Mouse (Mus musculus): ENCODE data around the gene Olfr1330. TPM values are rescaled to one million over a fixed set of nuclear protein-coding genes. Genes with fewer than 3 reads are reported as not detected.

The Olfr1330 gene
- polyA plus RNA-seq, 1 experiment, result not detected

DNA sequence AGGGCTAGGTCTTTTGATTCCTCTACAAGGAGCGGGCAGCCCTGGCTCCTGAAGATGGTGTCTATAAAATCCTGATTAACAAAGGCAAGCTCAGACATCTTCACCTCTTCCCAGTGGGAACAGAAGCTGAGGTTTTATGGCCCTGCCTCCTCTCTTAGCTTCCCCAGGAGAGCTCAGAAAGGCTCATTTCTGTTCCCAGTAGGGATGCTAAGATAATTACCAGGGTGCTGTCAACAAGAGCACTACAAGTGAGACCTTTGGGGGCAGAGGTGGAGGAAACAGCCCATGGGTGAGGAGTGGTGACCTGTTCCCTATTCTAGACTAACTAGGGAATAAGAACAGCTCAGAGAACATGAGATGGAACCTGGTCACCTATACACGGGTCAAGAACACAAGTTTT, 50.1 kb downstream of the Olfr1330 start, which contains the start of gene Olfr1328:
Olfr1328 (minus strand) TSS at position 101 of the 400 bp plus-strand sequence.
- H3K4me3 ChIP-seq (ENCODE audit: insufficient read depth, poor library complexity, severe bottlenecking), result no peak within 1 kb of the TSS
- no peak within 1 kb of the TSS for H3ac ChIP-seq (ENCODE audit: control insufficient read depth, insufficient read length, low read depth)
- H3K36me3 ChIP-seq (ENCODE audit: control insufficient read depth, insufficient read depth), result no peaks in the 10 kb centered on the region
- H3K79me2 ChIP-seq (ENCODE audit: control insufficient read depth, insufficient read depth), result no peaks in the 10 kb centered on the region
- H3K27me3 ChIP-seq (ENCODE audit: control insufficient read depth, insufficient read depth, insufficient read length), result no peaks in the 10 kb centered on the region
- H3K79me3 ChIP-seq (ENCODE audit: low read depth), result no peaks in the 10 kb centered on the region
- no peak for TF ChIP-seq MYOD1 (IDR thresholded peaks at IDR 0.05; ENCODE audit: control insufficient read depth, insufficient read length, low read depth)
- TF ChIP-seq USF1 (IDR thresholded peaks at IDR 0.05; ENCODE audit: low read depth), result no peak
- TF ChIP-seq CEBPB (IDR thresholded peaks at IDR 0.05; ENCODE audit: low read depth), result no peak
- TF ChIP-seq CTCF (IDR thresholded peaks at IDR 0.05; ENCODE audit: control insufficient read depth, insufficient read depth, insufficient read length), result no peak

Other genes starting within 250 kb of the Olfr1330 start
- gene Olfr62, start 229.6 kb upstream of the Olfr1330 start, polyA plus RNA-seq (2012; fragmentation: generic; extraction: Trizol), result not detected
- gene Olfr1342, start 195.8 kb upstream of the Olfr1330 start, polyA plus RNA-seq (2012; fragmentation: generic; extraction: Trizol), result not detected
- gene Olfr1341, start 185.1 kb upstream of the Olfr1330 start, polyA plus RNA-seq (2012; fragmentation: generic; extraction: Trizol), result not detected
- gene Olfr1340, start 168.5 kb upstream of the Olfr1330 start, polyA plus RNA-seq (2012; fragmentation: generic; extraction: Trizol), result not detected
- gene Olfr1339, start 156.4 kb upstream of the Olfr1330 start, polyA plus RNA-seq (2012; fragmentation: generic; extraction: Trizol), result not detected
- gene Olfr1338, start 129.9 kb upstream of the Olfr1330 start, polyA plus RNA-seq (2012; fragmentation: generic; extraction: Trizol), result not detected
- not detected for gene Olfr1337, start 106.0 kb upstream of the Olfr1330 start, polyA plus RNA-seq (2012; fragmentation: generic; extraction: Trizol)
- not detected for gene Olfr1335, start 78.7 kb upstream of the Olfr1330 start, polyA plus RNA-seq (2012; fragmentation: generic; extraction: Trizol)
- gene Olfr1333, start 52.3 kb upstream of the Olfr1330 start, polyA plus RNA-seq (2012; fragmentation: generic; extraction: Trizol), result not detected
- not detected for gene Olfr1331, start 23.9 kb upstream of the Olfr1330 start, polyA plus RNA-seq (2012; fragmentation: generic; extraction: Trizol)
- gene Olfr1329, start 28.9 kb downstream of the Olfr1330 start, polyA plus RNA-seq (2012; fragmentation: generic; extraction: Trizol), result not detected
- gene Olfr1328, start 50.0 kb downstream of the Olfr1330 start, polyA plus RNA-seq (2012; fragmentation: generic; extraction: Trizol), result not detected
- gene Lao1, start 73.0 kb downstream of the Olfr1330 start, polyA plus RNA-seq (2012; fragmentation: generic; extraction: Trizol), result not detected
- gene Slc2a1, start 220.1 kb downstream of the Olfr1330 start, polyA plus RNA-seq (2012; fragmentation: generic; extraction: Trizol), result 49.0 TPM